Mouse (Mus musculus) gastrocnemius, postnatal 36 days (tissue): ENCODE results near the gene Slc29a1. TPM values are rescaled to one million over a fixed set of nuclear protein-coding genes. Genes with fewer than 3 reads are reported as not detected.

ENCODE experiments used
- DNase-seq, 2 experiments: peaks; one replicate each; pipeline ENCODE4 v3.0.0; 2022
- intact Hi-C: fragments of 180-260 bp; cut with DNase I; formaldehyde crosslinking; loops from one replicate; pipeline ENCODE4 v1.15.1; 2025
- total RNA-seq, 2 experiments: library from RNA; stranded (reverse); gene quantifications; 2 replicates each; pipeline ENCODE4 v1.2.3; 2021

Gene Slc29a1
- total RNA-seq, 2 experiments from 2014 or later, result 30.3 to 35.8 TPM

- intact Hi-C loops, result no loop called here
- DNase-seq, result peak; percentile 60 to 62
Observed at GRCm38 (mm10) chr17:45592606-45593431, 6.6 kb downstream of the Slc29a1 start.

- peak; percentile 78 to 86 for DNase-seq
- intact Hi-C loops, result no loop called here
Observed at GRCm38 (mm10) chr17:45591701-45592605, 7.5 kb downstream of the Slc29a1 start.

DNA sequence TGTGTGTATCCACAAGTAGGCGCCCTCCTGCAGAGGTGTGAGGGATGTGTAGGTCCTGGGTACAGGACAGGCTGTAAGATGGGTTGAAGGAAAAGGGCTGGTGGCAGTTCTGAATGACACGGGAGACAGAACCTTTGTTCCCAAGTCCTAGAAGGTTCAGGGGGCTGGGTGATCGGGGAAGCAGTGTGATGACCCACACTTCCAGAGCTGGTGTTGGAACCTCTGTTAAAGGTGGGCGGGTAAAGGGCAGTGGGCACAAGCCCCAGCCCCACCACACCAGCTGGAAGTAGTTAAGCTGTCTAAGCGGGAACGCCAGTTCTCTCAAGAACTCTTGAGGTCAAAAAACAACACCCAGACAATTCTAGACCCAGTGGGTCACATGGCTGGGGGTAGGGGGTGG, 9.0 kb downstream of the Slc29a1 start:
- intact Hi-C loops, result no loop called here
- no peak for DNase-seq

- intact Hi-C loops, result no loop called here
- no peak for DNase-seq
Observed at GRCm38 (mm10) chr17:45589844-45590243, 9.6 kb downstream of the Slc29a1 start.

DNA sequence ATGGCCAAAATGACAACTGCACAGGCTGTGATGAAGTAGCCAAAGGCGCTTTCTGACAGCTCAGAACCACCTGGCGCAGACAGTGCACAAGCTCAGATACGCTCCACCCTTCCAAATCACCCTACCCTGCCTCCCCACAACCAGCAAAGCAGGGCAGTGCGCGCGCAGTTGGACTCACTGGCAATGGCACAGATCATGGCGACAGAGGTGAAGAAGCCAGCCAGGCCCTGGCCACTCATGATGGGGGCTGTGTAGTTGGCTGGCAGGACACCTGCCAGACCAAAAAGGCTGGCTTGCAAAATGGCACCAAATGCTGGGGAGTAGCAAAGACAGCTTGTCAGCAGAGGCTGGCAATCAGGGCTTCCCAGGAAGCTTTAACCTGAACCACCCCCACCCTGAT, 10.2 kb downstream of the Slc29a1 start:
- intact Hi-C loops, result no loop called here

DNA sequence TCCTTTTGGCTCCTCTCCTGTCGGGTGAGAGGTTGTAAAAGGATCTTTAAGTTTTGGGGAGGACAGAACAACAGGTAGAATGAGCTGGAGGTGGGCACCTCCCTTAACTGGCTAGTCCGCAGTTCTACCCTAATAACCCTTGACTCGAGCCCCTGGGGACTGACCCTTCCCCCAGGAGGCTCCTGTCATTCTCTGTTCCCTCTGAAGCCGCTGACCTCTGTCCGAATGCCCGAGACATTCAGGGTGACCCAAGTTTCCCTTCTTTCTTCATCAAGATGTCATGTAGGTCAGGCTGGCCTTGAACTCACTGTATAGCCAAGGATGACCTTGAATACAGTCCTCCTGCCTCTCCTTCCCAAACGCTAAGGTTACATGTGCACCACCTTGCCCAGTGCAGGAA, 11.0 kb downstream of the Slc29a1 start:
- DNase-seq, result no peak
- intact Hi-C loops, result no loop called here

More for the DNA sequence above, 10.2 kb downstream of the Slc29a1 start:
- DNase-seq, result no peak

- intact Hi-C loops, result no loop called here
- DNase-seq, result no peak
Observed at GRCm38 (mm10) chr17:45586449-45586837, 13.0 kb downstream of the Slc29a1 start.

GRCm38 (mm10) chr17:45585725-45586448, 13.5 kb downstream of the Slc29a1 start:
- intact Hi-C loops, result loop anchor here (1.0 kb wide), 1 partner anchor 43 kb away; no protein-coding TSS in a partner anchor
- DNase-seq, result no peak

GRCm38 (mm10) chr17:45584939-45585678, 14.3 kb downstream of the Slc29a1 start:
- intact Hi-C loops, result loop anchor here (1.0 to 5.0 kb wide), 2 partner anchors 44 to 132 kb away; no protein-coding TSS in a partner anchor

DNA sequence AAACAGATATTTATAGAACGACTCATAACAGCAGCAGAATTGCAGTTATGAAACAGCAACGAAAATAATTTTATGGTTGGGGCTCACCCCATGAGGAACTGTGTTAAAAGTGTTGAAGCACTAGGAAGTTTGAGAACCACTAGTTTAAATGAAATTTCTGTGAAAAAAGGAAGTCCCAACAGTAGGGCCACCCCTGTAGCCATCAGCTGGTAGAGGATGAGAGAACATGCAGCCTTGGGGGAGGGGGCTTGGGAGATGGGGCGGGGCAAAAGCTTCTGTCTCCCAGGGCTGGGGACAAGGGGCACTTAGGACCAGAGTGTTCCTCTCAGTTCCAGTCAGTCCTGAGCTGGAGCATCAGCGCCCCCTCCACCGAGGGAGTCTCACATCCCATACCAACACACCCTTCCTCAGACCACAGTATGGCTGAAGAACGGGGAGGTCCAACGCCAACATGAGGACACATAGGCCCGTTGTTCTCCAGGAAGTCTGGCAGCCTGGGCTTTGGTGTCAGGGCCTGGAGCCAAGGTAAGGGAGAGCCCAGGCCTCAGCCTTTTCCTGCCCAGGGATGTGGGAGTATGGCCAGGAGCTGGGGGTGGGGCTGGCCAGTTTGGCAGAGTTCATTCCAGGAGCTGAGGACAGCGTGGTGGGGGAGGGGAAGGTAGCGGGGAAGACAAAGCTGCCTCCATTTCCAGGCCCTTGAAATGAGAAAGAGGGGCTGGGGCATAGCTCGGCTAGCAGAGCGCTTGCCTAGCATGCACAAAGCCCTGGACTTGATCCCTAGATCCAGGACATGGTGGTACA, 15.1 kb downstream of the Slc29a1 start:
- DNase-seq, result peak; percentile 82 to 89
- intact Hi-C loops, result loop anchor here (5.0 kb wide), 1 partner anchor 133 kb away; no protein-coding TSS in a partner anchor

More at GRCm38 (mm10) chr17:45584939-45585678, 14.3 kb downstream of the Slc29a1 start:
- DNase-seq, result peak; percentile 78 to 83

GRCm38 (mm10) chr17:45582715-45583355, 16.6 kb downstream of the Slc29a1 start:
- no peak for DNase-seq
- intact Hi-C loops, result loop anchor here (2.0 to 5.0 kb wide), 2 partner anchors 60 to 134 kb away; no protein-coding TSS in a partner anchor

GRCm38 (mm10) chr17:45582188-45582587, 17.2 kb downstream of the Slc29a1 start:
- no peak for DNase-seq
- intact Hi-C loops, result loop anchor here (2.0 to 5.0 kb wide), 2 partner anchors 61 to 135 kb away; no protein-coding TSS in a partner anchor

- intact Hi-C loops, result loop anchor here (5.0 kb wide), 1 partner anchor 136 kb away; no protein-coding TSS in a partner anchor
- DNase-seq, result peak in 1 of 2 experiments; percentile 61
Observed at GRCm38 (mm10) chr17:45581567-45581983, 17.8 kb downstream of the Slc29a1 start.

- DNase-seq, result no peak
- intact Hi-C loops, result loop anchor here (5.0 kb wide), 1 partner anchor 136 kb away; no protein-coding TSS in a partner anchor
Observed at GRCm38 (mm10) chr17:45580958-45581477, 18.4 kb downstream of the Slc29a1 start.

DNA sequence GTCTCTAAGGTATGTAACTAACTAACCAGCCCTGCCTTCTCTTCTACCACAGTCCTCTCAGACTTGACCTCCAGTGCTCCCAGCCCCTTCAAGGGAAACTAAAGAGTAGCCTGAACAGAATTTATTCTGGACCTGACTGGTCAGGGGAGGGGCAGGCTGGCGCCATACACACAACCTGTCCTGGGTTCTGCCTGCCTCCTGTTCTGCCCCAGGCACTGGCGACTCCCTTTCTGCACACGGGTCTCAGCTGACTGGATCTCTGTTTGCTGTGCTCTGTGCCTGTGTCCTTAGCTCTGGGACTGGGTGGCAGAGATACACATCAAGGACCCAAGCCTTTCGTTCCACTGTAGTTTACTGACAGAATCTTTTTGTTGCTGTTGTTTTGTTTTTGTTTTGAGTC, 19.9 kb downstream of the Slc29a1 start:
- no peak for DNase-seq
- intact Hi-C loops, result no loop called here

DNA sequence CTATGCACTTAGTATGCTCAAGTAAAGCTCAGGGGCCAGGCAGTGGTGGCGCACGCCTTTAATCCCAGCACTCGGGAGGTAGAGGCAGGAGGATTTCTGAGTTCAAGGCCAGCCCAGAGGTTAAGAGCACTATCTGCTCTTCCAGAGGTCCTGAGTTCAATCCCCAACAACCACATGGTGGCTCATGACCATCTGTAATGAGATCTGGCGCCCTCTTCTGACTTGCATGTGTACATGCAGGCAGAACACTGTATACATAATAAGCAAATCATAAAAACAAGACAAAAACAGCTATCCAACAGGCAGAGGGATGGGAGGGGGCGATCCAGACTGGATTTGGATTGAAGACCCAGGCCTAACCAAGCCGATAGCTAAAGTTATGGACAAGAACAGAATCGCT, 20.6 kb downstream of the Slc29a1 start:
- DNase-seq, result no peak
- intact Hi-C loops, result no loop called here

GRCm38 (mm10) chr17:45578242-45578641, 21.2 kb downstream of the Slc29a1 start:
- intact Hi-C loops, result no loop called here
- no peak for DNase-seq
